10 mouse cellular contexts compared by ENCODE assay signal in the genomic region with DNA sequence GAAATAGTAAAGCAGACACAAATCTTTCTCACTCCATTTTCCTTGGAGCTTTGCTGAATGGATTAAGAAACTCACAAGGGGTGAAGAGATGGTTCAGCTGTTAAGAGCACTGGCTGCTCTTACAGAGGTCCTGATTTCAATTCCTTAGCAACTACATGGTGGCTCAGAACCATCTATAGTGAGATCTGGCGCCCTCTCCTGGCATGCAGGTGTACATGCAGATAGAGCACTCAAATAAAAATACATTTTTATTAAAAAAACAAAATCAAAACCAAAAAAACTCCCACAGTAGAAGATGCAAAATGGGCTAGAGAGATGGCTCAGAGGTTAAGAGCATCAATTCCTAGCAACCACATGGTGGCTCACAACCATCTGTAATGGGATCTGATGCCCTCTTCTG. TPM values are rescaled to one million over a fixed set of nuclear protein-coding genes. Genes with fewer than 3 reads are reported as not detected.
DNase-seq lines count a peak whose midpoint lies in the region; ATAC-seq and TF ChIP-seq lines count a peak whose summit lies in the region.
"Had no signal": no experiment of that assay in that cellular context is flagged by ENCODE, and none has a peak within 500 bp of the region (broad histone marks: within the 10 kb centered on the region; RNA-seq: fewer than 3 reads in every experiment).

No protein-coding gene starts in this region.

- H3K9ac ChIP-seq in kidney, postnatal 0 days (ENCODE audit: low read depth, low read length), result no peak overlapping the region
- no peak overlapping the region for H3K9ac ChIP-seq in kidney, embryonic 14.5 days (ENCODE audit: low read depth, low read length)
- H3K9ac ChIP-seq: embryonic facial prominence, embryonic 15.5 days had no signal

- WGBS in kidney, postnatal 0 days, result 9% methylated on average over 1 of the region's 1 CpGs
- 21% methylated on average over 1 of the region's 1 CpGs for WGBS in kidney, embryonic 14.5 days

- H3K27ac ChIP-seq in kidney, postnatal 0 days, result no peak overlapping the region
- H3K27ac ChIP-seq in kidney, embryonic 14.5 days (ENCODE audit: low read depth, low read length), result no peak overlapping the region
- H3K27ac ChIP-seq: embryonic facial prominence, embryonic 15.5 days had no signal

- H3K4me2 ChIP-seq in kidney, postnatal 0 days (ENCODE audit: low read length), result no peak overlapping the region
- H3K4me2 ChIP-seq in kidney, embryonic 14.5 days (replicated peaks; ENCODE audit: low read depth, low read length), result no peak overlapping the region
- H3K4me2 ChIP-seq: embryonic facial prominence, embryonic 15.5 days had no signal

- H3K9me3 ChIP-seq in kidney, postnatal 0 days (replicated peaks; ENCODE audit: low read length), result no peaks in the 10 kb centered on the region
- no peaks in the 10 kb centered on the region for H3K9me3 ChIP-seq in kidney, embryonic 14.5 days (ENCODE audit: control insufficient read depth, low read length)
- H3K9me3 ChIP-seq: embryonic facial prominence, embryonic 15.5 days had no signal

- H3K4me1 ChIP-seq in kidney, postnatal 0 days (replicated peaks; ENCODE audit: insufficient read depth, low read length), result no peaks in the 10 kb centered on the region
- H3K4me1 ChIP-seq in kidney, embryonic 14.5 days (ENCODE audit: control insufficient read depth, insufficient read depth, low read length), result no peaks in the 10 kb centered on the region
- H3K4me1 ChIP-seq: embryonic facial prominence, embryonic 15.5 days had no signal

- TF ChIP-seq CTCF in kidney, postnatal 0 days (IDR thresholded peaks at IDR 0.05; ENCODE audit: low read depth), result peak; percentile 51

- DNase-seq in adrenal gland, postnatal 14 days, result peak; percentile 27
- no peak for DNase-seq in adrenal gland, postnatal 4 days (ENCODE audit: low spot score in 2 of 2)
- DNase-seq in kidney, postnatal 0 days (ENCODE audit: low spot score), result peak; percentile 1
- DNase-seq in T-cell, adult 2 months (ENCODE audit: low spot score), result peak; percentile 2
- DNase-seq in lung, postnatal 14 days, result peak; percentile 7
- DNase-seq in MN1 (ENCODE audit: low spot score), result no peak

- no peaks in the 10 kb centered on the region for H3K27me3 ChIP-seq in kidney, postnatal 0 days (ENCODE audit: insufficient read depth, low read length)
- H3K27me3 ChIP-seq in kidney, embryonic 14.5 days (ENCODE audit: control insufficient read depth, insufficient read depth, low read length), result no peaks in the 10 kb centered on the region
- H3K27me3 ChIP-seq: embryonic facial prominence, embryonic 15.5 days had no signal

- ATAC-seq in kidney, postnatal 0 days (replicated peaks; ENCODE audit: low FRiP score, low read depth), result no peak
- ATAC-seq in kidney, embryonic 14.5 days (ENCODE audit: low FRiP score, low TSS enrichment), result no peak
- ATAC-seq in monocyte, adult 5-6 weeks (replicated peaks; ENCODE audit: insufficient number of reproducible peaks, low FRiP score, low TSS enrichment, poor library complexity, severe bottlenecking), result no peak

- no peaks in the 10 kb centered on the region for H3K36me3 ChIP-seq in kidney, postnatal 0 days (ENCODE audit: insufficient read depth, low read length)
- H3K36me3 ChIP-seq in kidney, embryonic 14.5 days (ENCODE audit: control insufficient read depth, insufficient read depth, low read length), result no peaks in the 10 kb centered on the region
- H3K36me3 ChIP-seq: embryonic facial prominence, embryonic 15.5 days had no signal

- no peak overlapping the region for H3K4me3 ChIP-seq in kidney, postnatal 0 days (replicated peaks; ENCODE audit: low read depth, low read length)
- H3K4me3 ChIP-seq in kidney, embryonic 14.5 days (ENCODE audit: low read length), result no peak overlapping the region
- H3K4me3 ChIP-seq: embryonic facial prominence, embryonic 15.5 days had no signal

RNA-seq across cellular contexts. Expression of a gene that starts 35.0 kb away (rescaled TPM):
- 9.0 and 9.5 TPM in 2 replicates for total RNA-seq in adrenal gland, postnatal 14 days (2021)
- 10 to 100 TPM; 11.8 to 12.5 TPM for total RNA-seq in adrenal gland, postnatal 4 days (2021)
- 1.3 TPM in 2 replicates for polyA plus RNA-seq in kidney, postnatal 0 days (2015; fragmentation: Nextera tagmentation; extraction: Ambion mirVana)
- polyA plus RNA-seq in kidney, embryonic 14.5 days (2014; fragmentation: Nextera tagmentation; extraction: Ambion mirVana), result 3.2 and 4.3 TPM in 2 replicates
- total RNA-seq in monocyte, adult 5-6 weeks (2017), result 3.0 to 11.3 TPM (median 5.6 TPM) in 3 replicates

RNA-seq across cellular contexts. Expression of a gene that starts 56.2 kb away (rescaled TPM):
- total RNA-seq in adrenal gland, postnatal 14 days (2021), result not detected in 2 replicates
- not detected for total RNA-seq in adrenal gland, postnatal 4 days (2021)
- polyA plus RNA-seq in kidney, postnatal 0 days (2015; fragmentation: Nextera tagmentation; extraction: Ambion mirVana), result 0.04 TPM in 1 of 2 replicates, not detected in the other
- 0.11 and 0.16 TPM in 2 replicates for polyA plus RNA-seq in kidney, embryonic 14.5 days (2014; fragmentation: Nextera tagmentation; extraction: Ambion mirVana)
- total RNA-seq in monocyte, adult 5-6 weeks (2017), result not detected in 3 replicates
- polyA plus RNA-seq: C2C12; embryonic facial prominence, embryonic 15.5 days had no signal

Comparison
In these comparisons a context has a peak if more than half of its experiments do, and no peak if none do; other contexts are left out.
1. DNase-seq: peak in adrenal gland, postnatal 14 days (single experiment), kidney, postnatal 0 days (single experiment), T-cell, adult 2 months (single experiment) and lung, postnatal 14 days (single experiment); none in adrenal gland, postnatal 4 days (0 of 2) and MN1 (single experiment).